12 mouse cellular contexts compared by ENCODE assay signal in the genomic region with DNA sequence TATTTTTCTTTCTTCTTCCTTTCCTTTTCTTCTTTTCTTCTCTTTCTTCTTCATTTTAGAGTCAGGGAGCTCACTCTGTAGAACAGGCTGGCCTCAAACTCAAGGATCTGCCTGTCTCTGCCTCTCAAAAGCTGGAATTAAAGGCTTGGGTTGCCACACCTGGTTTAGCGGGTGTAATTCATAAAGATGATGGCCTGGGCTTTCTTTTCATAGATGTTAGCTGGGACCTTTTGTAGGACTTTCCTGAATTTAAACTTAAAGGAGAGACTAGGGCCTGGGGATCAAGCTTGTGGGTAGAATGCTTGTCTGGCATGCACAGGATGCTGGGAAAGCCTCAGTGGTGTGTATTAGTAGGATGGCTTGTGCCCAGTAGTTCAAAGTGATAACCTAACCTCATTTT. TPM values are rescaled to one million over a fixed set of nuclear protein-coding genes. Genes with fewer than 3 reads are reported as not detected.
DNase-seq lines count a peak whose midpoint lies in the region; ATAC-seq lines count a peak whose summit lies in the region.
"Had no signal": no experiment of that assay in that cellular context is flagged by ENCODE, and none has a peak within 500 bp of the region (broad histone marks: within the 10 kb centered on the region; RNA-seq: fewer than 3 reads in every experiment).

Gene Ell3, minus strand, starts transcription at position 101 of the 400 bp plus-strand sequence.

- DNase-seq in heart, postnatal 4 days = no peak
- no peak for DNase-seq in neural tube, embryonic 10.5 days (ENCODE audit: extremely low spot score, low spot score)
- no peak for DNase-seq in limb, embryonic 10.5 days (ENCODE audit: low spot score)
- no peak for DNase-seq in testis, postnatal 10 days (ENCODE audit: low spot score)
- no peak for DNase-seq in adrenal gland, adult 18-20 months (ENCODE audit: low spot score in 2 of 2)
- DNase-seq: adrenal gland, postnatal 10 days; cerebellum, postnatal 36 days; gastrocnemius, postnatal 36 days had no signal

- peak within 1 kb of the TSS; percentile 87 for H3K4me2 ChIP-seq in heart, embryonic 15.5 days
- peak within 1 kb of the TSS; percentile 62 for H3K4me2 ChIP-seq in neural tube, embryonic 12.5 days (replicated peaks)
- H3K4me2 ChIP-seq in stomach, embryonic 16.5 days (ENCODE audit: low read depth, low read length) = peak within 1 kb of the TSS; percentile 81

- peaks cover 4% of the 10 kb centered on the region for H3K36me3 ChIP-seq in heart, embryonic 15.5 days
- H3K36me3 ChIP-seq in neural tube, embryonic 12.5 days = peaks cover 9% of the 10 kb centered on the region
- peaks cover 11% of the 10 kb centered on the region for H3K36me3 ChIP-seq in limb, embryonic 10.5 days
- H3K36me3 ChIP-seq in stomach, embryonic 16.5 days (ENCODE audit: control insufficient read depth, insufficient read depth, low read length) = 0 out of 2 replicates have a peak, but pooled peaks cover 3% of the 10 kb centered on the region

- 0 out of 2 replicates have a peak, but pooled peaks cover 4% of the 10 kb centered on the region for H3K27me3 ChIP-seq in heart, embryonic 15.5 days
- H3K27me3 ChIP-seq in neural tube, embryonic 12.5 days (replicated peaks) = peaks cover 21% of the 10 kb centered on the region
- H3K27me3 ChIP-seq in limb, embryonic 10.5 days (ENCODE audit: low read depth, poor library complexity, severe bottlenecking) = peaks cover 34% of the 10 kb centered on the region
- no peaks in the 10 kb centered on the region for H3K27me3 ChIP-seq in stomach, embryonic 16.5 days (ENCODE audit: control insufficient read depth, insufficient read depth, low read length)

- H3K4me1 ChIP-seq in heart, embryonic 15.5 days (replicated peaks) = peaks cover 21% of the 10 kb centered on the region
- peaks cover 19% of the 10 kb centered on the region for H3K4me1 ChIP-seq in neural tube, embryonic 12.5 days
- H3K4me1 ChIP-seq in limb, embryonic 10.5 days = peaks cover 34% of the 10 kb centered on the region
- peaks cover 11% of the 10 kb centered on the region for H3K4me1 ChIP-seq in stomach, embryonic 16.5 days (ENCODE audit: control insufficient read depth, insufficient read depth, low read length)

- ATAC-seq in heart, embryonic 15.5 days (replicated peaks; ENCODE audit: insufficient number of reproducible peaks, insufficient read depth, low FRiP score, low read depth) = no peak
- no peak for ATAC-seq in neural tube, embryonic 12.5 days (ENCODE audit: low FRiP score, low read depth)
- ATAC-seq in stomach, embryonic 16.5 days (ENCODE audit: insufficient read depth, low FRiP score) = no peak

- H3K9ac ChIP-seq in heart, embryonic 15.5 days = peak within 1 kb of the TSS; percentile 57; the same call in 1 of the 2 replicates
- H3K9ac ChIP-seq in neural tube, embryonic 12.5 days = no peak within 1 kb of the TSS
- H3K9ac ChIP-seq in stomach, embryonic 16.5 days (ENCODE audit: low read length) = no peak within 1 kb of the TSS

- no peaks in the 10 kb centered on the region for H3K9me3 ChIP-seq in heart, embryonic 15.5 days (replicated peaks)
- no peaks in the 10 kb centered on the region for H3K9me3 ChIP-seq in neural tube, embryonic 12.5 days
- no peaks in the 10 kb centered on the region for H3K9me3 ChIP-seq in limb, embryonic 10.5 days (replicated peaks)
- H3K9me3 ChIP-seq in stomach, embryonic 16.5 days (replicated peaks; ENCODE audit: control insufficient read depth, low read length) = no peaks in the 10 kb centered on the region

- WGBS in heart, embryonic 15.5 days = 88% methylated on average over 1 of the region's 1 CpGs
- 92% methylated on average over 1 of the region's 1 CpGs for WGBS in neural tube, embryonic 12.5 days
- 82% methylated on average over 1 of the region's 1 CpGs for WGBS in limb, embryonic 10.5 days
- 86% methylated on average over 1 of the region's 1 CpGs for WGBS in stomach, embryonic 16.5 days

- H3K27ac ChIP-seq in heart, embryonic 15.5 days = no peak within 1 kb of the TSS
- H3K27ac ChIP-seq in neural tube, embryonic 12.5 days = no peak within 1 kb of the TSS
- H3K27ac ChIP-seq in limb, embryonic 10.5 days = no peak within 1 kb of the TSS
- no peak within 1 kb of the TSS for H3K27ac ChIP-seq in stomach, embryonic 16.5 days (ENCODE audit: low read length)

- H3K4me3 ChIP-seq in heart, embryonic 15.5 days = peak within 1 kb of the TSS; percentile 53
- no peak within 1 kb of the TSS for H3K4me3 ChIP-seq in neural tube, embryonic 12.5 days
- H3K4me3 ChIP-seq in limb, embryonic 10.5 days = peak within 1 kb of the TSS; percentile 67
- H3K4me3 ChIP-seq in stomach, embryonic 16.5 days (replicated peaks; ENCODE audit: low read length) = no peak within 1 kb of the TSS

RNA-seq across cellular contexts. Expression of gene Ell3, which starts in this region (rescaled TPM):
- polyA plus RNA-seq in heart, embryonic 15.5 days (2015; fragmentation: Nextera tagmentation; extraction: Ambion mirVana) = 1.00 and 1.6 TPM in 2 replicates
- total RNA-seq in heart, postnatal 4 days (2021) = under 1 TPM in 1 of 2 experiments, not detected in 1; 0.31 TPM
- polyA plus RNA-seq in neural tube, embryonic 12.5 days (2016; fragmentation: Nextera tagmentation; extraction: Ambion mirVana) = 2.4 and 2.5 TPM in 2 replicates
- 6.4 and 8.1 TPM in 2 replicates for polyA plus RNA-seq in limb, embryonic 10.5 days (2016; fragmentation: Nextera tagmentation; extraction: Ambion mirVana)
- polyA plus RNA-seq in stomach, embryonic 16.5 days (2015; fragmentation: Nextera tagmentation; extraction: Ambion mirVana) = 8.7 and 8.8 TPM in 2 replicates
- total RNA-seq in adrenal gland, adult 18-20 months (2021) = under 1 TPM; 0.17 to 0.35 TPM
- total RNA-seq: gastrocnemius, postnatal 36 days; left cerebral cortex, postnatal 10 days had no signal

Comparison
In these comparisons a context has a peak if more than half of its experiments do, and no peak if none do; other contexts are left out.
1. H3K4me3 ChIP-seq: peak in heart, embryonic 15.5 days (single experiment) and limb, embryonic 10.5 days (single experiment); none in neural tube, embryonic 12.5 days (single experiment) and stomach, embryonic 16.5 days (single experiment).
2. Peak in every context shown above with its lines, with median percentiles within 50 percentile points of each other: H3K4me2 ChIP-seq.